Mouse (Mus musculus): ENCODE results near the gene Git1. TPM values are rescaled to one million over a fixed set of nuclear protein-coding genes. Genes with fewer than 3 reads are reported as not detected.
A peak's percentile ranks its signal among the peaks of the same experiment; 100 is the strongest.

The Git1 gene
- polyA plus RNA-seq, 1 experiment from 2014 or later = 16.3 TPM

DNA sequence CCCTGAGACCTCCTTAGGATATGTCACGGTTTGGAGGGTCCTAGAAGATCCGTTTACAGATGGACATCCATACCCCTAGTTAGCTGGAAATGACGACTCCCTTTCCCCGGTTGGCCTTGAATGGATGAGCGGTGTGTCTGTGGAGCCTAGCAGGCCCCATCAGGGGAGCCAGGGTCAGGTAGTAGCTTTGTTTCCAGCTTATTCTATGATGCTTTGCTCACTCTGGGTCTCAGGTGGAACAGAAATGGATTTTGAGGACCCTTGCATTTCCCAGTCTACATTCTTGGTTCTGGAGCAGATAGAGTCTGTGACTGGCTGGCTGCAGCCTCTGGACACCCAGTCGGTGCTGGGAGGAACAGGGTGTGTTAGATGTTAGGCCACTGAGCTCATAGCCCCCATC is 1.4 kb downstream of the Git1 start:
- Histone ChIP-seq H3K36me3 (ENCODE audit: control insufficient read depth, insufficient read depth, low read length) (peaks cover 16% of the 10 kb centered on the region), H3K4me2 (ENCODE audit: low read length) (peak overlapping the region; percentile 94), H3K9ac (ENCODE audit: low read length) (peak overlapping the region; percentile 96), H3K27ac (ENCODE audit: low read depth, low read length) (no peak overlapping the region), H3K27me3 (replicated peaks; ENCODE audit: control insufficient read depth, insufficient read depth, low read length) (no peaks in the 10 kb centered on the region), H3K4me1 (ENCODE audit: control insufficient read depth, insufficient read depth, low read length) (peaks cover 36% of the 10 kb centered on the region), H3K4me3 (ENCODE audit: low read depth, low read length) (peak overlapping the region; percentile 88; the same call in 1 of the 2 replicates), H3K9me3 (replicated peaks; ENCODE audit: control insufficient read depth, low read length) (no peaks in the 10 kb centered on the region)
- ATAC-seq (no peak), DNase-seq (ENCODE audit: low spot score) (no peak)
- WGBS = 80% methylated on average over 6 of the region's 6 CpGs

DNA sequence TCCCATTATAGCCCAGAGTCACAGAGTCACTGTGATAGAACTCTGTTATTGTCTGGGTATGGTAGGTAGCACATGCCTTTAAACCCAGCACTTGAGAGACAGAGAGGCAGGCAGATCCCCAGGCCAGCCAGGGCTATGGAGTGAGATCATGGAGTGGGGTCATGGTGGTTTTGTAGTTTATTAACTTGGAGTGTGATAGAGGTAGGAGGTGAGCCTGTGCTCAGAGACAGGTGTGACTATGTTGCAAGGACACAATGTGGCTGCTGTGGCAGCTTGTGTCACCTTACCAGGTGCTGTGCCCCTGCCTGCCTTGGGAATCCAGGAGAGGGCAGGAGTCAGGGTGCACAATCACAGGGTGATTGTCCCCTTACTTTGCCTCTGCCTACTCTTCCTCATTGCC is 2.1 kb downstream of the Git1 start:
- Histone ChIP-seq H3K4me1 (ENCODE audit: control insufficient read depth, insufficient read depth, low read length) (peaks cover 31% of the 10 kb centered on the region), H3K27ac (ENCODE audit: low read depth, low read length) (no peak overlapping the region), H3K9me3 (replicated peaks; ENCODE audit: control insufficient read depth, low read length) (no peaks in the 10 kb centered on the region), H3K9ac (ENCODE audit: low read length) (peak overlapping the region; percentile 96; the same call in 1 of the 2 replicates), H3K36me3 (ENCODE audit: control insufficient read depth, insufficient read depth, low read length) (peaks cover 24% of the 10 kb centered on the region), H3K4me3 (ENCODE audit: low read depth, low read length) (no peak overlapping the region), H3K27me3 (replicated peaks; ENCODE audit: control insufficient read depth, insufficient read depth, low read length) (no peaks in the 10 kb centered on the region), H3K4me2 (ENCODE audit: low read length) (peak overlapping the region; percentile 94; the same call in 1 of the 2 replicates)
- DNase-seq (ENCODE audit: low spot score) (no peak), ATAC-seq (no peak)

DNA sequence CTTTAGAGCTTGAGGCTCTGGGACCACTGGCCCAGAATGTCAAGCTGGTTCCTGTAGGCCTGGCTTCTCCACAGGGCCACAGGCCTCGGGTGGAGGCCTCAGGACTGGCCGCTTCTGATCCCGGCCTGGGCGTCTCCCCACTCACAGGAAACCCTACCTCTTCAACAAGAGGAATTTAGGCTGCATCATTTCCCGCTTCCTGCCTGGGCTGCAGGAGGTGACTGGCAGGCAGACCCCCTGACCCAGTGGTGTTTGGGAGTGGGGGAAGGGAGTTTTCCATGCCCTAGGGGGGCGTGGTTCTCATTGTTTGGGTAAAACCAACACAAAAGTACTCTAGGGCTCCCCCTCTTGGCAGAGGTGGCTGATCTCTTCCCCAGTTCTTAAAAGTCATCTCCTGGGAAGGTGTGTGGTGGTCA is 4.0 kb downstream of the Git1 start:
- H3K4me2 ChIP-seq (ENCODE audit: low read length) = no peak overlapping the region
- no peak for ATAC-seq
- H3K4me1 ChIP-seq (ENCODE audit: control insufficient read depth, insufficient read depth, low read length) = peaks cover 19% of the 10 kb centered on the region
- no peak for DNase-seq (ENCODE audit: low spot score)
- peaks cover 33% of the 10 kb centered on the region for H3K36me3 ChIP-seq (ENCODE audit: control insufficient read depth, insufficient read depth, low read length)
- peak overlapping the region; percentile 23; the same call in 1 of the 2 replicates for H3K27ac ChIP-seq (ENCODE audit: low read depth, low read length)
- no peak overlapping the region for H3K4me3 ChIP-seq (ENCODE audit: low read depth, low read length)
- no peaks in the 10 kb centered on the region for H3K27me3 ChIP-seq (replicated peaks; ENCODE audit: control insufficient read depth, insufficient read depth, low read length)
- H3K9me3 ChIP-seq (replicated peaks; ENCODE audit: control insufficient read depth, low read length) = no peaks in the 10 kb centered on the region
- 36% methylated on average over 6 of the region's 6 CpGs for WGBS
- H3K9ac ChIP-seq (ENCODE audit: low read length) = no peak overlapping the region

DNA sequence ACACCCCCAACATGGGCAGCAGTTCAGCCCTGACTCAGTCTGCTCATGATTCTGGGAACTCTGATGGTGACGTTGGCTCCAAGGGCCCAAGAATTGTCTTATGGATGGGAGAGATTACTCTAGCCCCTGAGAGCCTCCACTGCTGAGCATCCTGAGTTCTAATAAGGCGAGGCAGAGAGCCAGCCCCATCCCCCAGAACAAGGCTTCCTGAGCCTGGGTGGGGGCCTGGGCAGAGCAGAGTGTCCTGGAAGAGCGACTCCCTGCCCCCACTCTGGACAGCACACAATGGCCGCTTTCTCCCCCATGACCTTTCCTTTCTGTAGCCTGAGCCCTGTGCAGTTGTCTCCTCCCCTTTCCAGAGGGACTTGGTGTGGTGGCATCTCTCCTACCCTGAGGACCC is 4.5 kb downstream of the Git1 start:
- Histone ChIP-seq H3K4me1 (ENCODE audit: control insufficient read depth, insufficient read depth, low read length) (peaks cover 18% of the 10 kb centered on the region), H3K27me3 (replicated peaks; ENCODE audit: control insufficient read depth, insufficient read depth, low read length) (no peaks in the 10 kb centered on the region), H3K9ac (ENCODE audit: low read length) (no peak overlapping the region), H3K36me3 (ENCODE audit: control insufficient read depth, insufficient read depth, low read length) (peaks cover 38% of the 10 kb centered on the region), H3K27ac (ENCODE audit: low read depth, low read length) (peak overlapping the region; percentile 5; the same call in 1 of the 2 replicates), H3K4me2 (ENCODE audit: low read length) (no peak overlapping the region), H3K9me3 (replicated peaks; ENCODE audit: control insufficient read depth, low read length) (no peaks in the 10 kb centered on the region), H3K4me3 (ENCODE audit: low read depth, low read length) (no peak overlapping the region)
- DNase-seq (ENCODE audit: low spot score) (no peak), ATAC-seq (no peak)
- WGBS = 36% methylated on average over 4 of the region's 4 CpGs

DNA sequence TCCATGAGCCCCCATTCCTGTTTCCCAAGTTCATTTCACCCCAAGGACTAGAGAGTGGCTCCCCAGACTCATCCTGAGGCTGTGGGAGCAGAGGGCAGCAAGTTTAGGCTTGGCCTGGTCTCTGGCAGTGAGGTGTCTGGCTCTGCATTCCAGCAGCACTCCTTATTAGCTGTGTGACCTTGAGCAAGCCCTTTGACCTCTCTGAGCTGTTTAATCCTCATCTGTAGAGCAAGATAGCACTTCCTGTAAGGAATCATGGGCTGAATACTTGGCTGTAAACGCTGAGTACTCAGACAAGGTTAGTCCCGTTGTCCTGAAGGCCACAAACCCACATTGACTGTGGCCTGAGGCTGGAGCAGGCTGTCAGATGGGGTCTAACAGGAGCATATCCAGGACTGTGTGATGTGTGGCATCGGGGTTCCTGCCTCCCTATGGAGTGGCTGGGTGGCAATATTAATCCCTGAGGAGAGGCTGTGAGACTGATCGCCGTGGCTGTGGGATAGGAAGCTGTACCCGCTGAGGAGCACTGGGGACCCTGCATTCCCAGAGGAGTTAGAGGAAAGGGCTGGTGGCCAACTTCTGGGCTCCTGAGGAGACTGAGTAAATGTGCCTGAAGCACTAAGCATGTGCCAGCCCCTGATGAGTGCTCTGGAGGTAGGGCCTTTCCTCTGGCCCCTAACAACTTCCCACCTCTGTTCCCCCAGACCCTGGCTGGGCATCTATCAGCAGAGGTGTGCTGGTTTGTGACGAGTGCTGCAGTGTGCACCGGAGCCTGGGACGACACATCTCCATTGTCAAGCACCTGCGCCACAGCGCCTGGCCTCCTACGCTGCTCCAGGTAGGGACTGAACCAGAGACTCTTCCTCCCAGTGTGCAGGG is 5.1 kb downstream of the Git1 start:
- Histone ChIP-seq H3K9ac (ENCODE audit: low read length) (no peak overlapping the region), H3K4me2 (ENCODE audit: low read length) (no peak overlapping the region), H3K9me3 (replicated peaks; ENCODE audit: control insufficient read depth, low read length) (no peaks in the 10 kb centered on the region), H3K4me3 (ENCODE audit: low read depth, low read length) (no peak overlapping the region), H3K4me1 (ENCODE audit: control insufficient read depth, insufficient read depth, low read length) (peaks cover 18% of the 10 kb centered on the region), H3K27me3 (replicated peaks; ENCODE audit: control insufficient read depth, insufficient read depth, low read length) (no peaks in the 10 kb centered on the region), H3K27ac (ENCODE audit: low read depth, low read length) (peak overlapping the region; percentile 21; the same call in 1 of the 2 replicates), H3K36me3 (ENCODE audit: control insufficient read depth, insufficient read depth, low read length) (peaks cover 44% of the 10 kb centered on the region)
- no peak for ATAC-seq
- no peak for DNase-seq (ENCODE audit: low spot score)
- WGBS = 79% methylated on average over 12 of the region's 12 CpGs

DNA sequence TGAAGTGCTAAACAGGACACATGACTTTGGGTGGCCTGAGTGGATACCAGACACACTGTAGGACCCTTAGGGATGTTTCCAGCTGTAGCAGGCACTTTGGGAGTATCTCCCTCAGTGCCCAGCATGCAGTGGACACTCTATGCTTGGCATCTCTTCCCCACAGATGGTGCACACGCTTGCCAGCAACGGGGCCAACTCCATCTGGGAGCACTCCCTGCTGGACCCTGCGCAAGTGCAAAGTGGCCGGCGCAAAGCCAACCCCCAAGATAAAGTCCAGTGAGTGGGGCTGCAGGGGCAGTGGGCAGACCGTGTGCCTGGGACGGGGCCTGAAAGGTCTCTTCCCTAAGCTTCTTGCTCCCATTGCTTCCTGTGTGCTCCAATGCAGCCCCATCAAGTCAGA is 6.0 kb downstream of the Git1 start:
- Histone ChIP-seq H3K27me3 (replicated peaks; ENCODE audit: control insufficient read depth, insufficient read depth, low read length) (no peaks in the 10 kb centered on the region), H3K27ac (ENCODE audit: low read depth, low read length) (no peak overlapping the region), H3K4me3 (ENCODE audit: low read depth, low read length) (no peak overlapping the region), H3K9ac (ENCODE audit: low read length) (no peak overlapping the region), H3K4me1 (ENCODE audit: control insufficient read depth, insufficient read depth, low read length) (peaks cover 13% of the 10 kb centered on the region), H3K4me2 (ENCODE audit: low read length) (no peak overlapping the region), H3K36me3 (ENCODE audit: control insufficient read depth, insufficient read depth, low read length) (peaks cover 53% of the 10 kb centered on the region), H3K9me3 (replicated peaks; ENCODE audit: control insufficient read depth, low read length) (no peaks in the 10 kb centered on the region)
- ATAC-seq = no peak
- WGBS = 91% methylated on average over 7 of the region's 7 CpGs
- DNase-seq (ENCODE audit: low spot score) = no peak

DNA sequence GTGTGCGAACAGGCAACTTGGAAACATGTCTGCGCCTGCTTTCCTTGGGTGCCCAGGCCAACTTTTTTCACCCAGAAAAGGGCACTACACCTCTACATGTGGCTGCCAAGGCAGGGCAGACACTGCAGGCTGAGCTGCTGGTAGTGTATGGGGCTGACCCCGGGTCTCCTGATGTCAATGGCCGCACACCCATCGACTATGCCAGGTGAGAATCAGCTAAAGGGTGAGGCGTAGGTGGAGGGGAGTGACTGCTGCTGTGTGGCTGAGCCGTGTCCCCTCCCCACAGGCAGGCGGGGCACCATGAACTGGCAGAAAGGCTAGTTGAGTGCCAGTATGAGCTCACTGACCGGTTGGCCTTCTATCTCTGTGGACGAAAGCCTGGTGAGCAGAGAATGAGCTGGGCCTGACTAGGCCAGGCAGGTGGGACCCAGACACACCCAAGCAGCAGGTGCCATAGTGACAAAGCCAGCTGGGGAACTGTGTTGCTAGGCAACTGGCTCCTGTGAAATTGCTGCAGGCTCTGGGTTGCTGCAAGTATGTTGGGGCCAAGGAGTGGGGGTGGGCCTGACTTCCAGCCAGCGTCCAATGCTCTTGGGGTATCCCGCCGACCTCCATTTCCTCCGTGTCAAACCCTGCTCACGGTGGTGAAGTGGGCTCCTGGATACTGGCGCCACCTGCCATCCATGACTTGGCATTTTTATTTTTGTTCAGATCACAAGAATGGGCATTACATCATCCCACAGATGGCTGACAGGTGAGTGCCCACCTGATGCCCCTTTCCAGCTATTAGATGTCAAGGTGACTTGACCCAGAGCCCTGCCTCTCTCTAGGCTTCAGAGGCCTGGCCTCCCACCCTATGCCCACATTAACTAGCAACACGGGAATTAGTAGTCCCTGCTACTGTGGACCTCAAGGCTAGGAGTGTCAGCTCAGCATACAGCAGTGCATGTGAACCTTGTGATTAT is 7.3 kb downstream of the Git1 start:
- Histone ChIP-seq H3K27me3 (replicated peaks; ENCODE audit: control insufficient read depth, insufficient read depth, low read length) (no peaks in the 10 kb centered on the region), H3K4me3 (ENCODE audit: low read depth, low read length) (no peak overlapping the region), H3K4me2 (ENCODE audit: low read length) (no peak overlapping the region), H3K9me3 (replicated peaks; ENCODE audit: control insufficient read depth, low read length) (no peaks in the 10 kb centered on the region), H3K36me3 (ENCODE audit: control insufficient read depth, insufficient read depth, low read length) (peaks cover 66% of the 10 kb centered on the region), H3K9ac (ENCODE audit: low read length) (peak overlapping the region; percentile 17; the same call in 1 of the 2 replicates), H3K27ac (ENCODE audit: low read depth, low read length) (no peak overlapping the region), H3K4me1 (ENCODE audit: control insufficient read depth, insufficient read depth, low read length) (peaks cover 2% of the 10 kb centered on the region; the same call in 1 of the 2 replicates)
- WGBS = 78% methylated on average over 17 of the region's 17 CpGs
- ATAC-seq (no peak), DNase-seq (ENCODE audit: low spot score) (no peak)

DNA sequence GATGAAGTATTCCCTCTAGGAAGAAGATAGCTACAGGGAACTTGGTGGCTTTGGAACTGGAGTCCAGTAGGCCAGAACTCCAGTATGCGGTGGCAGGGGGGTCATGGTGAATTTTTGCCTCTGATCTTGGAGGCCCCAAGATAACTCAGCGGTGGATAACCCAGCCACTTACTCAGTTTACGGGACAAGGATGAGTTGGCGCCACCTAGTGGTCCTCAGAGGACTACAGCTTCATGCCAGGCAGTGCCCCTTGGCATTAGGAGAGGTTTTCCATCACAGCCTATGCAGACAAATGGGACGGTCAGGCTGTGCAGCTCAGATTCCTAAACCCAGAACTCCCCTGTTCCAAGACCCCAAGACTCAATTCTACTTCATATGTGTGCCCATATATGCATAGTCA is 8.0 kb downstream of the Git1 start:
- ATAC-seq = peak; percentile 66
- peaks cover 73% of the 10 kb centered on the region for H3K36me3 ChIP-seq (ENCODE audit: control insufficient read depth, insufficient read depth, low read length)
- 23% methylated on average over 5 of the region's 5 CpGs for WGBS

More for the DNA sequence above, 8.0 kb downstream of the Git1 start:
- Histone ChIP-seq H3K9me3 (replicated peaks; ENCODE audit: control insufficient read depth, low read length) (no peaks in the 10 kb centered on the region), H3K4me3 (ENCODE audit: low read depth, low read length) (no peak overlapping the region), H3K27ac (ENCODE audit: low read depth, low read length) (no peak overlapping the region), H3K9ac (ENCODE audit: low read length) (no peak overlapping the region), H3K4me1 (ENCODE audit: control insufficient read depth, insufficient read depth, low read length) (no peaks in the 10 kb centered on the region), H3K27me3 (replicated peaks; ENCODE audit: control insufficient read depth, insufficient read depth, low read length) (no peaks in the 10 kb centered on the region), H3K4me2 (ENCODE audit: low read length) (no peak overlapping the region)
- DNase-seq (ENCODE audit: low spot score) = peak; percentile 90

All from forebrain, embryonic 14.5 days (tissue).